Mouse (Mus musculus) liver, embryonic 11.5 days (tissue): ENCODE measurements around the gene Nol12. TPM values are rescaled to one million over a fixed set of nuclear protein-coding genes. Genes with fewer than 3 reads are reported as not detected.

Experiments
- ATAC-seq: fragments of 200-750 bp; cut with Nextera tagmentation; replicated peaks from 2 replicates; pipeline ENCODE4 v1.8.0; 2017; ENCODE audit warnings: moderate number of reproducible peaks, mild to moderate bottlenecking, moderate TSS enrichment, moderate library complexity; ENCODE audit not compliant: low FRiP score
- DNase-seq: peaks from one replicate; pipeline ENCODE4 v3.0.0-alpha.2; 2017; ENCODE audit warnings: low spot score
- H3K27ac ChIP-seq: fragments of 300-500 bp; sonication (generic); 2 replicates; pipeline ENCODE4 v1.5.1; 2014; ENCODE audit warnings: mild to moderate bottlenecking, low read depth, low read length, control low read depth
- H3K27me3 ChIP-seq: fragments of 300-500 bp; sonication (generic); replicated peaks from 2 replicates; pipeline ENCODE4 v1.6.1; 2014; ENCODE audit warnings: low read length, mixed read lengths; ENCODE audit not compliant: control insufficient read depth, insufficient read depth
- H3K36me3 ChIP-seq: fragments of 300-500 bp; sonication (generic); 2 replicates; pipeline ENCODE4 v1.6.1; 2014; ENCODE audit warnings: mild to moderate bottlenecking, low read length, moderate library complexity, mixed read lengths; ENCODE audit not compliant: control insufficient read depth, insufficient read depth
- H3K4me1 ChIP-seq: fragments of 300-500 bp; sonication (generic); replicated peaks from 2 replicates; pipeline ENCODE4 v1.6.1; 2014; ENCODE audit warnings: low read length, mixed read lengths; ENCODE audit not compliant: control insufficient read depth, insufficient read depth
- H3K4me2 ChIP-seq: fragments of 300-500 bp; sonication (generic); 2 replicates; pipeline ENCODE4 v1.6.1; 2014; ENCODE audit warnings: mild to moderate bottlenecking, control low read depth, moderate library complexity
- H3K4me3 ChIP-seq: fragments of 300-500 bp; sonication (generic); 2 replicates; pipeline ENCODE4 v1.5.1; 2014; ENCODE audit warnings: low read depth, low read length, control low read depth
- H3K9ac ChIP-seq: fragments of 300-500 bp; sonication (generic); 2 replicates; pipeline ENCODE4 v1.6.1; 2014; ENCODE audit warnings: low read depth, low read length, control low read depth
- H3K9me3 ChIP-seq: fragments of 300-500 bp; sonication (generic); 2 replicates; pipeline ENCODE4 v1.6.1; 2016; ENCODE audit warnings: low read length, inconsistent platforms, mixed read lengths; ENCODE audit not compliant: control insufficient read depth
- WGBS: fragments of 180-500 bp; shearing (Covaris S2); extraction: QIAGEN DNeasy Blood & Tissue Kit; methylation state at CpG from one replicate; pipeline ENCODE4 v1.1.7; 2014; 5-methylcytosine and 5-hydroxymethylcytosine counted together
- polyA plus RNA-seq: library from polyadenylated mRNA; unstranded; fragments of >200 nt; fragmentation: Nextera tagmentation; extraction: Ambion mirVana; gene quantifications from 2 replicates; pipeline ENCODE4 v1.2.1, GENCODE M21; 2014

Nol12 gene
- polyA plus RNA-seq, 1 experiment from 2014 or later = 75.3 TPM

- Histone ChIP-seq H3K36me3 (peaks cover 13% of the 10 kb centered on the region), H3K9me3 (no peaks in the 10 kb centered on the region), H3K27ac (peak within 1 kb of the TSS; percentile 94), H3K27me3 (no peaks in the 10 kb centered on the region), H3K4me2 (peak within 1 kb of the TSS; percentile 96), H3K4me1 (peaks cover 62% of the 10 kb centered on the region), H3K4me3 (peak within 1 kb of the TSS; percentile 65), H3K9ac (peak within 1 kb of the TSS; percentile 83)
- ATAC-seq (no peak), DNase-seq (no peak)
- WGBS = 2% methylated on average over 16 of the region's 20 CpGs
Observed at GRCm38 (mm10) chr15:78899409-78899739, 35.4 kb upstream of the Nol12 start, which contains the start of gene Gm49510. TSS of gene Gm49510 (plus strand) at chr15:78899667.

DNA sequence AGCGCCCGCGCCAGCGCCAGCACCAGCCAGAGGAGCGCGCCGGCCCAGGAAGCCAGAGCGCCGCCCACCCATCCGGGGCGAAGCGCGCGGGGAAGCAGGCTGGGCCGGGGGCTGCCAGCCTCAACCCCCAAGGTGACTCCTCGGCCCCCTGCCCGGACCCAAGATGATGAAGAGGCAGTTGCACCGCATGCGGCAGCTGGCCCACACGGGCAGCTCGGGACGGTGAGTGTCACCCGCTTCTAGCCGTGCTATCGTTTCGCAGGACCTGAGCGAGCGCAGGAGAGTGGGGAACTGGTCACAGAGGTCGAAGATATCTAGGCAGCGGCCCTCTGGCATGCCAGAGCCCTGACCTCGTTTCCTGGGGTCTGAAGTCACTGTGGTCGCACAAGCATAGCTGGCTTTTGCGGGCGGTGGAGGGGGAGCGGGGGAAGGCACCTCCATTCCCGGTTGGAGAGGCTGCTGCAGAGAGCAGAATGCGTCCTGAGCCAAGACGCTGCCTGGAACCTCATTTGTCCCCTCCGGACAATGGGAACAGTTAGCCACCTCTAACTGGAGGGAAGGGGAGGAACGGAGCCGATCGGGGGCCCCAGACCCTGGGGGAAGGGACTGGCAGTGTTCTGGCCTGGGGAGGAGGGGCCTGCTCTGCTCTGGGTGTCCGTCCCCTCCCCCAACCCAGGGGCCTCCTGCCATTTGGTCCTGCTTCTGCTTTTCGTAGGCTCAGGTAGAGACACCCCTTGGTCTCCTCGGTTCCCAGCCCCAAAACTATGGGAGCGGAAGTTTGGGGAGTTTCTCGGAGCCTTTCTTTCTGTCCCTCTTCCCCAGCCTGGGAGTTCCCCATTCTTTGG lies 34.8 kb upstream of the Nol12 start, which contains the start of gene Sh3bp1:
Sh3bp1 (plus strand) TSS at position 29 of the 845 bp plus-strand sequence.
- H3K4me2 ChIP-seq = peak within 1 kb of the TSS; percentile 96
- H3K9me3 ChIP-seq = no peaks in the 10 kb centered on the region
- ATAC-seq (peak; percentile 67), DNase-seq (peak; percentile 87)
- H3K36me3 ChIP-seq = peaks cover 16% of the 10 kb centered on the region
- under 1% methylated on average over 47 of the region's 47 CpGs for WGBS
- peaks cover 56% of the 10 kb centered on the region for H3K4me1 ChIP-seq
- peak within 1 kb of the TSS; percentile 65 for H3K4me3 ChIP-seq
- H3K9ac ChIP-seq = peak within 1 kb of the TSS; percentile 83
- peak within 1 kb of the TSS; percentile 94 for H3K27ac ChIP-seq
- no peaks in the 10 kb centered on the region for H3K27me3 ChIP-seq

- peaks cover 47% of the 10 kb centered on the region for H3K4me1 ChIP-seq
- DNase-seq = no peak
Observed at GRCm38 (mm10) chr15:78900585-78901421, 33.9 kb upstream of the Nol12 start.

GRCm38 (mm10) chr15:78901422-78901789 lies 33.3 kb upstream of the Nol12 start:
- no peak for ATAC-seq
- Histone ChIP-seq H3K4me3 (peak overlapping the region; percentile 65), H3K4me2 (peak overlapping the region; percentile 96), H3K36me3 (peaks cover 26% of the 10 kb centered on the region), H3K9me3 (no peaks in the 10 kb centered on the region), H3K4me1 (peaks cover 41% of the 10 kb centered on the region), H3K27ac (peak overlapping the region; percentile 94; the same call in 1 of the 2 replicates), H3K27me3 (no peaks in the 10 kb centered on the region), H3K9ac (peak overlapping the region; percentile 83)
- WGBS = 57% methylated on average over 8 of the region's 8 CpGs
- DNase-seq = no peak

More at GRCm38 (mm10) chr15:78900585-78901421, 33.9 kb upstream of the Nol12 start:
- H3K27me3 ChIP-seq = no peaks in the 10 kb centered on the region
- H3K9ac ChIP-seq = peak overlapping the region; percentile 83
- peak overlapping the region; percentile 65 for H3K4me3 ChIP-seq
- H3K27ac ChIP-seq = peak overlapping the region; percentile 94; the same call in 1 of the 2 replicates
- H3K36me3 ChIP-seq = peaks cover 22% of the 10 kb centered on the region
- ATAC-seq = no peak
- WGBS = 16% methylated on average over 18 of the region's 18 CpGs
- H3K4me2 ChIP-seq = peak overlapping the region; percentile 96
- H3K9me3 ChIP-seq = no peaks in the 10 kb centered on the region

- peaks cover 24% of the 10 kb centered on the region for H3K4me1 ChIP-seq
- H3K4me2 ChIP-seq = peak overlapping the region; percentile 31; the same call in 1 of the 2 replicates
- peaks cover 37% of the 10 kb centered on the region for H3K36me3 ChIP-seq
- DNase-seq (peak; percentile 78), ATAC-seq (no peak; the same call in 1 of the 2 replicates)
- no peaks in the 10 kb centered on the region for H3K9me3 ChIP-seq
- H3K27me3 ChIP-seq = no peaks in the 10 kb centered on the region
- H3K4me3 ChIP-seq = no peak overlapping the region
- 11% methylated on average over 2 of the region's 2 CpGs for WGBS
- H3K9ac ChIP-seq = no peak overlapping the region
- no peak overlapping the region for H3K27ac ChIP-seq
Observed at GRCm38 (mm10) chr15:78903243-78903642, 31.5 kb upstream of the Nol12 start.

DNA sequence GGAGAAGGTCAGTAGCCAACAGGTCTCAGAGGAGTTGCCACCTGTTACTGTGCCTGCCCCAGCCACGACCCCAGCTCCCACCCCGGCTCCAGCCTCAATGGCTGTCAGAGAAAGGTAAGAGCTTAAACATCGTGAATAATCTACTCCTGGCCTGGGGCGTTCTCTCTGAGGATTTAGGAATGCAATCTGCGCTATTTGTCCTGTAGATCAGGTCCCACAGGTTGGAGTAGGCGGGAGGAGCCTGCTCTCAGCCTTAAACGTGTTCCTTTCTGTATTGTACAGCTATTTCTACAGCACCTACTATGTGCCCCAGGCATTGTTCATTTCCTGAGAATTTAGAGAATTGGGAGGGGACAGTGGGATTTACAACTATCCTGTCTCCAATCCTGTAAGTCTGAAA lies 26.3 kb upstream of the Nol12 start:
- peaks cover 56% of the 10 kb centered on the region for H3K36me3 ChIP-seq
- no peak overlapping the region for H3K4me2 ChIP-seq
- no peak overlapping the region for H3K27ac ChIP-seq
- no peaks in the 10 kb centered on the region for H3K27me3 ChIP-seq
- ATAC-seq = no peak
- H3K4me3 ChIP-seq = no peak overlapping the region
- peaks cover 5% of the 10 kb centered on the region; the same call in 1 of the 2 replicates for H3K4me1 ChIP-seq
- 81% methylated on average over 7 of the region's 7 CpGs for WGBS
- DNase-seq = no peak
- no peaks in the 10 kb centered on the region for H3K9me3 ChIP-seq
- no peak overlapping the region for H3K9ac ChIP-seq

- no peaks in the 10 kb centered on the region for H3K27me3 ChIP-seq
- H3K4me3 ChIP-seq = no peak overlapping the region
- H3K9ac ChIP-seq = no peak overlapping the region
- 65% methylated on average over 8 of the region's 8 CpGs for WGBS
- no peaks in the 10 kb centered on the region for H3K9me3 ChIP-seq
- no peak overlapping the region; the same call in 1 of the 2 replicates for H3K4me2 ChIP-seq
- peaks cover 52% of the 10 kb centered on the region for H3K36me3 ChIP-seq
- H3K4me1 ChIP-seq = peaks cover 5% of the 10 kb centered on the region
- ATAC-seq = no peak
- DNase-seq = no peak
- H3K27ac ChIP-seq = no peak overlapping the region
Observed at GRCm38 (mm10) chr15:78908982-78909381, 25.8 kb upstream of the Nol12 start.

- Histone ChIP-seq H3K4me3 (no peak overlapping the region), H3K4me1 (peaks cover 29% of the 10 kb centered on the region), H3K27me3 (no peaks in the 10 kb centered on the region), H3K9me3 (no peaks in the 10 kb centered on the region), H3K4me2 (no peak overlapping the region), H3K9ac (no peak overlapping the region), H3K27ac (no peak overlapping the region), H3K36me3 (peaks cover 35% of the 10 kb centered on the region)
- DNase-seq (no peak), ATAC-seq (no peak)
- WGBS = 39% methylated on average over 9 of the region's 9 CpGs
Observed at GRCm38 (mm10) chr15:78912040-78912439, 22.7 kb upstream of the Nol12 start.
